Mouse (Mus musculus): ENCODE measurements around the gene Tdp2.

- no peak for TF ChIP-seq EP300 (IDR thresholded peaks at IDR 0.05; ENCODE audit: low read depth)
- TF ChIP-seq CTCF (IDR thresholded peaks at IDR 0.05; ENCODE audit: low read depth): no peak
Observed at GRCm38 (mm10) chr13:24830756-24831352, 625 bp upstream of the Tdp2 start.
